Mouse (Mus musculus) kidney, adult 8-10 months (tissue): ENCODE data around the gene Ssbp3.

Experiments used
- DNase-seq, 2 experiments: peaks; one replicate each; pipeline ENCODE4 v3.0.0; 2022

Gene Ssbp3

DNA sequence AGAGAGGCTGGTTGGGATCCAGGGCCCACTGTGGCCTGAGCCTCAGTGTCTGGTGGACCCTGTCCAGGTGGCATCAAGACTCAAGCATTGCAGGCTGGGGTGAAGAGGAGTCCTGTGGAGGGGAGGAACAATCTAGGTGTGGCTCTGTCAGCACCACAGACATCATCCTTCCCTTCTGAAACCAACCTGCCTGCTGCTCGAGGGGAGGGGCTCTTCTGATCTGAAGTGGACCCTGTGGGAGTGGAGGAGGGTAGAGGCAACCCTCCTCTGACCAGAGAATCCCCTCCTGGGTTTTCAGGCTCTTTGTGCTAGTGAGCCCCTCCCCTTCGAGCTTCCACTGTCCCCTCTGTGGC, 25.1 kb downstream of the Ssbp3 start:
- no peak for DNase-seq

- DNase-seq, result no peak
Measured at GRCm38 (mm10) chr4:106936041-106936440, 25.5 kb downstream of the Ssbp3 start.

- DNase-seq, result no peak
Measured at GRCm38 (mm10) chr4:106936741-106937140, 26.2 kb downstream of the Ssbp3 start.

DNA sequence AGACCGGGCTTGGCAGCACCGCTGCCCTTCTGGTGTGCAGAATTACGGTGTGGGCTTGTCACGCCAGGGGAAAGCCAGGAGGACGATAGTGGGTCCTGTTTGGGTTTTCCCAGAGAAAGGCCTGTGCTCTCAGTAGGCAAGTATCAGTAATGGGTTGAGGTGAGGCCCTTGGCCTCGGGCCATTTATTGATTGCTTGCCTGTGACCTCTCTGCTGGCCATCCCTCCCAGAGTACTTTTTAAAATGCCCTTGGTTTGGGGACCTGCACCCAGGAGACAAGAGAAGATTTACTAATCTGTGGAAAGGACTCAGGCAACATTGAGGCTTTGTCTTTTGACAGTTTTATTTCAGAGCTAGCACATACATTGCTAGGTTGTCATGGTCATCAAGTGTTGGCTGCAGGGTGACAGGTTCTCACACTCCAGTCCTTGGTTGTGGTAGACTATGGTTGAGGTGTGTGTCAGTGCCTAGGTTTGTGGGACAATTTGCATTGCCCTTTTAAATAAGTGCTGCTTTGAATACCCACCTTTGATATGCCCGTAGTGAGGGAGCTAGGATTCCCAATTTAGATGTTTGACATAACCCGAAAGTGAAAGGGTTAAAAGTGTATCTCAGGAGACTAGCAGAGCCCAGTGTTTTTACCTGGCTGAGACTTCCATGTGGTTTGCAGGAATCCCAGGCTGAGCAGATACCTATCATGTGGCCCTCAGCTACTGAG, 28.2 kb downstream of the Ssbp3 start:
- DNase-seq, result no peak

- DNase-seq, result peak; percentile 69 to 77
Measured at GRCm38 (mm10) chr4:106939223-106939918, 28.9 kb downstream of the Ssbp3 start.

DNA sequence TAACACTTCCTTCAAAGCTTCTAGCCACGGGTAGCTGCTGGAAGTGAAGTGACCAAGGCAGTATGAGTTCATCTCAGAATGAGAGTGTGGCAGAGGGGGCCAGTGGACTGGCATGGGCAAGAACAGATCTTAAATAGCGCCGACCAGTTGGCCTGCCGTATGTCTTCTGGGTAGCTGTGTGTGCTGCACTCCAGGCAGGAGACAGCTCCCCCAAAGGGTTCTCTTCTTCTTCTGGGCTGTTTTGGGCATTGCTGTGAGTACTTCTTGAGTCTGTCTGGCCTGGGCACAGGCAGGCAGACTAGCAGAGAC, 29.4 kb downstream of the Ssbp3 start:
- DNase-seq, result no peak

- DNase-seq, result no peak
Measured at GRCm38 (mm10) chr4:106940945-106941344, 30.4 kb downstream of the Ssbp3 start.

- no peak for DNase-seq
Measured at GRCm38 (mm10) chr4:106941475-106941874, 31.0 kb downstream of the Ssbp3 start.

DNA sequence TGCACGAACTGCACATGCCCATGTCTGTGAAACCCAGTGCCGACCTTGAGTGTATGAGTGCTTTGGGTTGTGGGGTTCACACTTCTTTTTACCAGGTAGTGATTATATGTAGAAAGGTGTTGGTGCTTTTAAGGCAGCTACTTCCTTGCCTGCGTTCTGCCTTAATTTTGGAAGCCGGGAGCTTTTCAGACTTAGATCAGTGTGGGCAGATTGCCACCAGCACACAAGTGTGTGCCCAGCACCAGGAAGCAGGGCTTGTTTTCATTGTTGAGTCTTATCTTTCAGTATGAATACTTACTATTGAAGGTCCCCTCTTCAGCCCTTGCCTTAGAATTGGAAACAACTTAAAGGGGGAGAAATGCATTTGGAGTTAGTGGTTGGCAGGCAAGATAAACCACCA, 32.0 kb downstream of the Ssbp3 start:
- no peak for DNase-seq

GRCm38 (mm10) chr4:106943627-106944026, 33.1 kb downstream of the Ssbp3 start:
- DNase-seq, result no peak

DNA sequence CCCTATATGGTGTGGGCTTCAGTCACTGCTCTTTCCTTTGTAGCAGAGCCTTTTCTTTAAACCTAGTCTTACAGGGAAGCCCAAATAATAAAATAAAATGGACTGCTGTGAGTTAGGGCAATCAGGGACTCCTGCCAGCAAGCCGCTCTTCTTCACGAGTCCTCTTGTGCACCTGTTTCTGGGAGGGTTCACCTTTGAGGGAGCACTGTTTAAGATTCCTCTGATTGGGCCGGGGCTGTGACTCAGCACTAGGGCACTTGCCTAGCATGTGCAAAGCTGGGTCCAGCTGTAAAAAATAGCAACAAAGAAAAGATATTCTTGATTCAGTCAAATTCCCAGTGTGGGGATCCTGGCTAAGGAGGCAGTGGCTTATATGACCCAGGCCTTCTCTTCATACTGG, 34.4 kb downstream of the Ssbp3 start:
- no peak for DNase-seq

GRCm38 (mm10) chr4:106947741-106948140, 37.2 kb downstream of the Ssbp3 start:
- DNase-seq, result no peak

GRCm38 (mm10) chr4:106948546-106948945, 38.0 kb downstream of the Ssbp3 start:
- no peak for DNase-seq

GRCm38 (mm10) chr4:106949200-106949599, 38.7 kb downstream of the Ssbp3 start:
- no peak for DNase-seq

GRCm38 (mm10) chr4:106950801-106951200, 40.3 kb downstream of the Ssbp3 start:
- no peak for DNase-seq

DNA sequence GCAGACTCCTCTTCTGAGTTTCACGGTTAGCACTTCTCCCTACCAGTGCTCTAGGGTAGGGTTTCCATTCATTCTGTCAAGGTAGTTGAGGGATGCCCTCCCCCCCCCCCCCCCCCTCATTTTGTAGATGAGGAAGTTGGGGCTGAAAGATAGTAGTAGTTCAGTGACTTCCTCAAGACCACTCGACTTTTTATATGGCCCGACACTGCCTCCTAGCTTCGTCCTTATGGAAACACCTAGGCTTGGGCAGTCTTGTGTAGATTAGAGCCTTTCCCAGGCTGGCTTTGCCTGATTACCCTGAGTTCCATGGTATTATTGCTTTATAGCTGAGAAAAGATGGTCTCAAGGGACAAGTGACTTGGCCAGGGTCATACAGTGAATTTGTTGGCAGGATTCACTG, 41.0 kb downstream of the Ssbp3 start:
- no peak for DNase-seq

DNA sequence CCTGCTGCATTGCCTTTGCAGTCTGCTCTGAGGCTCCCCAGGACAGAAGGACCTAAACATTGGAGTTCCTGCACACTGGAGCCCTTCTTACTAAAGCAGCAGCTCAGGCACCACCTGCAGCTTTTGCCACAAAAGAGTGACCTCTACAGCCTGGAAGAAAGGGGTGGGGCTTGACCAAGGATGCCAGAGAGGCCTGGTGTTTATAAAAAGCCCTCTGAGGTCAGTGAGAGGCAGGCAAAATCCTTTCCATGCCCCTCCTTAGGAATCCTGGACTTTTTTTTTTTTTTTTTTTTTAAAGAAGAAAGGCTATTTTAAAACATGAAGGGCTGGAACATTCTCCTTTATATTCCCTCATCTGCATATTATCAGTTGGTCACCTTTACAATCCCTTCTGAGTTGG, 42.7 kb downstream of the Ssbp3 start:
- DNase-seq, result no peak

- no peak for DNase-seq
Measured at GRCm38 (mm10) chr4:106953760-106954159, 43.3 kb downstream of the Ssbp3 start.

DNA sequence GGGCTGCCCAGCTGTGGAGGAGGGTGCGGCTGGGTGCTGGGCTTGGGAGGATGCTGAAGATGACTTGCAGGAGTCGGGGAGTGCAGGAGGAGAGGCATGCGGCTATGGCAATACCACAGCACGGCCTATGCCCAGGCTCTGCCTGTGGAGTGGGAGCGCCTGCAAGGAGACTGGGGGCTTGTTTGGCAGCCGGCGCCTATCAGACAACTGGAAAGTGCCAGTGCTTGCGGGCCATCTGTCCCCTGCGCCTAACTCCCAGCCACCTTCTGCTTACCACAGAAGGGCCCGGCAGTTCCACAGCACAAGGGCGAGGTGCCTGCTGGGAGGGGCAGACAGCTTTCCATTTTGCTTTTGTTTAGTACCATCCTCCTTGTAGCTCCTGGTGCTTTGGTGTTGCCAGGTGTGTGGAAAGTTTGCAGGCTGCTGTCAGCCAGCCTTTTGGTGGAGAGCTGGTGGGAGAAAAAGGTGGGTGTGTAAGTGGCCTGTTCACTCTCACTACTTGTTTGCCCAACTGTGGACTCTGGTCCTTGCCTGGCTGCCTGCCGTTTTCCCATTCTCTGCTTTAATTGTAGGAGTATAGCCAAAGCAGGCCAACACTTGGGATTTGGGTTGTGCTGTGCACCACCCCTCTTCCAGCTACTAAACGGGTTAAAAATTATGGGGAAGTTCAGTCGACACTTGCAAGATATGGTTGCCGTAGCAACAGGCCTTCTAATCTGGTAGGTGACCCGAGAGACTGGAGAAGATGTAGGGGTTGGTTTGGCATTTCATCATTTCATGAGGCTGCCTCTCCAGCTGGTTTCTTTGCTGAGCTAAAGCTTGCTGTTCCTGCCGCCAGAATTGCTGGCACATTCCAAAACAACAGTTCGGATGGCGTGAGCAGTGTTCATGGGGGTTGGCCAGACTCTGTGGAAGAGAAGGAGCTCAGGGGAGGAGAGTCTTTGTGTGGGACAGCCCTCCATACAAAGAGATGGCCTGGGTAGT, 45.5 kb downstream of the Ssbp3 start:
- no peak for DNase-seq

DNA sequence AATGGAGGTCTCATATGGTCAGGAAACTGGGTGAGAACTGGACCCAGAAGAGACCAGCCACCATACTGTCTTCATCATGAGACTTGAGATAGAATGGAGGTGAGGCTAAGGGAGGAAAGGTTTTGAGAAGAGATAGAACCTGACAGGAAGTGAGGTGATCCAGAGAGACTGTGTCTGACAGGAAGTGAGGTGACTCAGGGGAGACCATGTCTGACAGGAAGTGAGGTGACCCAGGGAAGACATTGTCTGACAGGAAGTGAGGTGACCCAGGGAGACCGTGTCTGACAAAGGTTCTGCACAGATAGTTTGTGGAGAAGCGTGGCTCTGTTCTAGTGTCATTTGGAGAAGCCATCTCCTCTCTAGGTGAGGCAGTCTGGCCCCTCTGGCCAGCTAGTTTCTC, 47.6 kb downstream of the Ssbp3 start:
- no peak for DNase-seq

GRCm38 (mm10) chr4:106958561-106958960, 48.1 kb downstream of the Ssbp3 start:
- DNase-seq, result peak; percentile 72 to 78

GRCm38 (mm10) chr4:106959506-106960302, 49.2 kb downstream of the Ssbp3 start:
- no peak for DNase-seq

DNA sequence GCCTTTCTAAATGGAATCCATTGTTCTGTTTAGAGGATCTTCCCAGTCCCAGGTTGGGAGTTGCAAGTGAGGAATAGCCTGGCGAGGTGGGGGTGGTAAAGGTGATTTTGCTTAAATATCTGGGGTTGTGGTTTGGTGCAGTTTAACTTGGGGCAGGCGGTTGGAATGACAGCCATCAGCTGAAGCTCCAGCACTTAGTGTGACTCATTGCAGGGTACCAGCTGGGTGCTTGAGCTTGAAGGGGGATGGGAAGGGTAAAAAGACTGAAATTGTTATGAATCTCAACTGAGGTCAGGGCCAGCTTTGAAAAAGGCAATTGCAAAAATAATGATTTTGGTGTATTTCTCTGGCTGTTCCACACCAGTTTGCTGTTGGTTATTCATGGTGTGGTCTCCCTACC, 50.0 kb downstream of the Ssbp3 start:
- no peak for DNase-seq
